Mouse (Mus musculus): ENCODE results near the gene Sorbs2. TPM values are rescaled to one million over a fixed set of nuclear protein-coding genes. Genes with fewer than 3 reads are reported as not detected.

The Sorbs2 gene
- polyA plus RNA-seq, 2 experiments, result 3.7 to 6.2 TPM

GRCm38 (mm10) chr8:45593711-45594110 is 86.1 kb downstream of the Sorbs2 start:
- Histone ChIP-seq H3K9me3 (ENCODE audit: control insufficient read depth, low read length) (no peaks in the 10 kb centered on the region), H3K9ac (replicated peaks) (no peak overlapping the region), H3K4me2 (ENCODE audit: low read depth) (no peak overlapping the region), H3K36me3 (replicated peaks; ENCODE audit: control insufficient read depth, insufficient read depth, low read depth) (no peaks in the 10 kb centered on the region), H3K27me3 (ENCODE audit: control insufficient read depth, insufficient read depth, low read length) (no peaks in the 10 kb centered on the region), H3K4me3 (ENCODE audit: insufficient read depth in 1 of 2, low read depth in 2 of 2, low read length in 2 of 2) (no peak overlapping the region), H3K27ac (no peak overlapping the region), H3K4me1 (replicated peaks; ENCODE audit: control insufficient read depth in 2 of 2, insufficient read depth in 2 of 2, low read length in 1 of 2) (no peaks in the 10 kb centered on the region)
- DNase-seq (ENCODE audit: low read depth in 3 of 3, low spot score in 3 of 3), result no peak
- TF ChIP-seq CTCF (IDR thresholded peaks at IDR 0.05; ENCODE audit: low read depth) (no peak), EP300 (IDR thresholded peaks at IDR 0.05; ENCODE audit: low read depth) (no peak)
- WGBS (ENCODE audit: insufficient replicate concordance), result 49% methylated on average over 5 of the region's 5 CpGs
- no peak for ATAC-seq (ENCODE audit: insufficient read depth)

- no peak overlapping the region for H3K9ac ChIP-seq (replicated peaks)
- no peak overlapping the region for H3K4me2 ChIP-seq (ENCODE audit: low read depth)
- H3K27me3 ChIP-seq (ENCODE audit: control insufficient read depth, insufficient read depth, low read length), result no peaks in the 10 kb centered on the region
- no peak for TF ChIP-seq CTCF (IDR thresholded peaks at IDR 0.05; ENCODE audit: low read depth)
- no peak for TF ChIP-seq EP300 (IDR thresholded peaks at IDR 0.05; ENCODE audit: low read depth)
- H3K36me3 ChIP-seq (replicated peaks; ENCODE audit: control insufficient read depth, insufficient read depth, low read depth), result no peaks in the 10 kb centered on the region
- H3K27ac ChIP-seq, result no peak overlapping the region
- H3K9me3 ChIP-seq (ENCODE audit: control insufficient read depth, low read length), result no peaks in the 10 kb centered on the region
- WGBS (ENCODE audit: insufficient replicate concordance), result 48% methylated on average over 1 of the region's 1 CpGs
- H3K4me1 ChIP-seq (replicated peaks; ENCODE audit: control insufficient read depth in 2 of 2, insufficient read depth in 2 of 2, low read length in 1 of 2), result no peaks in the 10 kb centered on the region
- no peak overlapping the region for H3K4me3 ChIP-seq (ENCODE audit: insufficient read depth in 1 of 2, low read depth in 2 of 2, low read length in 2 of 2)
- ATAC-seq (ENCODE audit: insufficient read depth) (no peak), DNase-seq (ENCODE audit: low read depth in 3 of 3, low spot score in 3 of 3) (no peak)
These were observed 88.4 kb downstream of the Sorbs2 start for GRCm38 (mm10) chr8:45595983-45596382.

DNA sequence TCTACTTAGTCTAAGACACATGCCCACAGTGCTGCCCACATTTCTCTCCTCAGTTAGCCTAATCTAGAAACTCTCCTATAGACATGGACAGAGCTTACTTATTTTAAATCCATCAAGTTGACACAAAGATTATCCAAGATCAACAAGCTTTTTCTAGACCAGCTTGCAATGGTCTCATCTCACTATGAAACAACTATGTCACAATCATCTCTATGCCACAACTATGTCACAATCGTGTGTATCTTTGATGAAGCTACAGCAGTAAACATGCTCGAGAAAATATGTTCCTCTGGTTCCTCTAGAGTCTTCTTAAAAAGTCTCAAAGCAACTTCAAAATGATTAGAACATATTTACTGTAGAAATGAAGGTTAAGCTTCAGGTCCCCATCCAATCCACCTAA is 89.0 kb downstream of the Sorbs2 start:
- DNase-seq (ENCODE audit: low read depth in 3 of 3, low spot score in 3 of 3) (no peak), ATAC-seq (ENCODE audit: insufficient read depth) (no peak)
- H3K9ac ChIP-seq (replicated peaks), result no peak overlapping the region
- no peaks in the 10 kb centered on the region for H3K9me3 ChIP-seq (ENCODE audit: control insufficient read depth, low read length)
- H3K4me3 ChIP-seq (ENCODE audit: insufficient read depth in 1 of 2, low read depth in 2 of 2, low read length in 2 of 2), result no peak overlapping the region
- TF ChIP-seq EP300 (IDR thresholded peaks at IDR 0.05; ENCODE audit: low read depth) (no peak), CTCF (IDR thresholded peaks at IDR 0.05; ENCODE audit: low read depth) (no peak)
- no peak overlapping the region for H3K4me2 ChIP-seq (ENCODE audit: low read depth)
- 40% methylated on average over 2 of the region's 2 CpGs for WGBS (ENCODE audit: insufficient replicate concordance)
- no peaks in the 10 kb centered on the region for H3K4me1 ChIP-seq (replicated peaks; ENCODE audit: control insufficient read depth in 2 of 2, insufficient read depth in 2 of 2, low read length in 1 of 2)
- H3K27ac ChIP-seq, result no peak overlapping the region
- H3K27me3 ChIP-seq (ENCODE audit: control insufficient read depth, insufficient read depth, low read length), result no peaks in the 10 kb centered on the region
- H3K36me3 ChIP-seq (replicated peaks; ENCODE audit: control insufficient read depth, insufficient read depth, low read depth), result no peaks in the 10 kb centered on the region

DNA sequence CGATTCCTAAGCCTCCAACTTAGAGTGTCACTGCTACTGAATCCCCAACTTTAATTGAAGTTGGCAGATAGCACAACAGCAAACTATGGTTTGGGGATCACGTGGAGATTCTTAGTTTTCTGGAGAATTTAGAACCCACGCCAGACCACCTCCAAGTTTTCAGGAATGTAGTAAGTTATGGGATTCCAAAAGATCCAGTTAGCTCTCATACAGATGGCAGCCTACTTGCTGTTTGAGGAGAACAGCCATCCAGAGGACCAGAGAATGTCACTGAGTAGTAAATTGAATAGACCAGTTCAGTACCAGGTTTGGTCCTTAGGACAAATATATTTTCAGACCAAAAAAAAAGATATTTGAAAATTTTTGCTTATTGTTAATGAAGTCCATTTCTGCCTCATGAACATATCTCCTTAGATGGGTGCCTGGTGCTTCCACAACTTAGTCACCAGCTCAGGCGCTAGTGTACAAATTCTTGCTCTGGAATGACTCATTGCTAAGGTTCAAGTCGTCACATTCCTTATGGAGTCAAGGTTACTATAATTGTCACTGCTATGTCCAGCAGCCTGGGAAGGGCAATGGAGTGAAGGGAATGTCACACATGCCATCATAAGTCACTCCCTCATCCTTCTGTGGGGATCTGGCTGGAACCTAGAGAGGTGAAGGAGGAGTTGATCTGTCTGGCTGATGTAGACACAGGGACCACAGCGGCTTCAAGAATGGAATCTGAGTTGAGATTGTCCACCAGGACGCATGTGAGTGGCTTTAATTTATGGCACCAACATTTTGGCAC is 90.2 kb downstream of the Sorbs2 start:
- H3K4me1 ChIP-seq (replicated peaks; ENCODE audit: control insufficient read depth in 2 of 2, insufficient read depth in 2 of 2, low read length in 1 of 2), result no peaks in the 10 kb centered on the region
- TF ChIP-seq CTCF (IDR thresholded peaks at IDR 0.05; ENCODE audit: low read depth), result no peak
- no peak for TF ChIP-seq EP300 (IDR thresholded peaks at IDR 0.05; ENCODE audit: low read depth)
- ATAC-seq (ENCODE audit: insufficient read depth), result no peak

GRCm38 (mm10) chr8:45598883-45599282 is 91.3 kb downstream of the Sorbs2 start:
- Histone ChIP-seq H3K9me3 (ENCODE audit: control insufficient read depth, low read length) (no peaks in the 10 kb centered on the region), H3K4me3 (ENCODE audit: insufficient read depth in 1 of 2, low read depth in 2 of 2, low read length in 2 of 2) (no peak overlapping the region), H3K4me1 (replicated peaks; ENCODE audit: control insufficient read depth in 2 of 2, insufficient read depth in 2 of 2, low read length in 1 of 2) (no peaks in the 10 kb centered on the region), H3K36me3 (replicated peaks; ENCODE audit: control insufficient read depth, insufficient read depth, low read depth) (no peaks in the 10 kb centered on the region), H3K27me3 (ENCODE audit: control insufficient read depth, insufficient read depth, low read length) (no peaks in the 10 kb centered on the region), H3K4me2 (ENCODE audit: low read depth) (no peak overlapping the region), H3K27ac (no peak overlapping the region), H3K9ac (replicated peaks) (no peak overlapping the region)
- TF ChIP-seq CTCF (IDR thresholded peaks at IDR 0.05; ENCODE audit: low read depth) (no peak), EP300 (IDR thresholded peaks at IDR 0.05; ENCODE audit: low read depth) (no peak)
- WGBS (ENCODE audit: insufficient replicate concordance), result 47% methylated on average over 2 of the region's 2 CpGs
- DNase-seq (ENCODE audit: low read depth in 3 of 3, low spot score in 3 of 3) (no peak), ATAC-seq (ENCODE audit: insufficient read depth) (no peak)

More for the DNA sequence above, 90.2 kb downstream of the Sorbs2 start:
- Histone ChIP-seq H3K27ac (no peak overlapping the region), H3K9me3 (ENCODE audit: control insufficient read depth, low read length) (no peaks in the 10 kb centered on the region), H3K4me2 (ENCODE audit: low read depth) (no peak overlapping the region), H3K4me3 (ENCODE audit: insufficient read depth in 1 of 2, low read depth in 2 of 2, low read length in 2 of 2) (no peak overlapping the region), H3K27me3 (ENCODE audit: control insufficient read depth, insufficient read depth, low read length) (no peaks in the 10 kb centered on the region), H3K9ac (replicated peaks) (no peak overlapping the region), H3K36me3 (replicated peaks; ENCODE audit: control insufficient read depth, insufficient read depth, low read depth) (no peaks in the 10 kb centered on the region)
- WGBS (ENCODE audit: insufficient replicate concordance), result 58% methylated on average over 7 of the region's 7 CpGs
- no peak for DNase-seq (ENCODE audit: low read depth in 3 of 3, low spot score in 3 of 3)
